Mouse (Mus musculus) thymus, adult 2 months (tissue): ENCODE results near the gene Spn.

ENCODE experiments used
- CTCF ChIP-seq: fragments of 200-500 bp; IDR thresholded peaks from 2 replicates; pipeline ENCODE4 v1.5.1; 2012; ENCODE audit warnings: mild to moderate bottlenecking, control low read depth, low read length, moderate library complexity, borderline replicate concordance; ENCODE audit not compliant: control insufficient read depth, poor library complexity, insufficient read depth; ENCODE audit errors: extremely low read depth
- POLR2A ChIP-seq: fragments of 200-500 bp; IDR thresholded peaks from 2 replicates; pipeline ENCODE4 v1.6.1; 2012; ENCODE audit warnings: mild to moderate bottlenecking, low read length, control low read depth, moderate library complexity; ENCODE audit not compliant: control insufficient read depth, poor library complexity, insufficient read depth; ENCODE audit errors: extremely low read depth

DNA sequence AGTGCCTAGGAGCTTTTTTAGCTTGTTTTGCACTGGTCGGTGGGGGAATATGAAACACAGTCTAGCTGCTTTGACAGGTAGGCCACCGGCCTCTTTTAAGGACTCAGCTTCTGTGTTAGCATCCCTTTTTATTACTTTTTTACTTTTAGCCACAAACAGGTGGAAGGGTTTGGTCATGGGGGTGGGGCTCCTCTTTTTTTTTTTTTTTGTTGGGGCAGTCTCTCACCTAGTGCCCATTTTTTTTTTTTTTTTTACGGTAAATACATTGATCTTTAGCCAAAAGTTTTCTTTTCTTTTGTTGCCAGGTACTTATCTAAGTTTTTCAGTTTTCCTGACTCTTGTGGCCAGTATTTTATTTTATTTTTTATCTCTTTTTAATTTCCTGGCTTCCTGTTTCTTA, 49.5 kb downstream of the Spn start:
- no peak for TF ChIP-seq CTCF
- no peak for TF ChIP-seq POLR2A
